Mouse (Mus musculus) hindlimb bud, embryonic 11.5 days (tissue): ENCODE data around the gene Dcdc2b.

Source experiments
- DNase-seq: peaks from one replicate; pipeline ENCODE4 v3.0.0-alpha.2; 2012; ENCODE audit warnings: low read depth, low spot score; ENCODE audit errors: extremely low spot score

Dcdc2b gene

GRCm38 (mm10) chr4:129582251-129582650 is 31.8 kb downstream of the Dcdc2b start:
- DNase-seq = no peak

GRCm38 (mm10) chr4:129580347-129580746 is 33.7 kb downstream of the Dcdc2b start:
- no peak for DNase-seq

- no peak for DNase-seq
Measured at GRCm38 (mm10) chr4:129578466-129578865, 35.6 kb downstream of the Dcdc2b start, which contains the start of gene Fam167b. Gene Fam167b, minus strand, starts transcription at chr4:129578549.

GRCm38 (mm10) chr4:129577688-129578087 is 36.4 kb downstream of the Dcdc2b start:
- no peak for DNase-seq

- DNase-seq = no peak
Measured at GRCm38 (mm10) chr4:129576863-129577491, 37.1 kb downstream of the Dcdc2b start.

GRCm38 (mm10) chr4:129575171-129575844 is 38.7 kb downstream of the Dcdc2b start:
- DNase-seq = no peak

- no peak for DNase-seq
Measured at GRCm38 (mm10) chr4:129573430-129573829, 40.6 kb downstream of the Dcdc2b start, which contains the start of gene Lck. Gene Lck, minus strand, starts transcription at chr4:129573641.

GRCm38 (mm10) chr4:129573093-129573370 is 41.0 kb downstream of the Dcdc2b start:
- DNase-seq = no peak

- no peak for DNase-seq
Measured at GRCm38 (mm10) chr4:129572236-129573092, 41.6 kb downstream of the Dcdc2b start.

GRCm38 (mm10) chr4:129571551-129572084 is 42.4 kb downstream of the Dcdc2b start:
- no peak for DNase-seq

GRCm38 (mm10) chr4:129570028-129570427 is 44.0 kb downstream of the Dcdc2b start:
- DNase-seq = no peak

- DNase-seq = no peak
Measured at GRCm38 (mm10) chr4:129568366-129568765, 45.7 kb downstream of the Dcdc2b start.

- DNase-seq = no peak
Measured at GRCm38 (mm10) chr4:129565139-129565538, 48.9 kb downstream of the Dcdc2b start.

GRCm38 (mm10) chr4:129563718-129564117 is 50.3 kb downstream of the Dcdc2b start:
- DNase-seq = no peak

- DNase-seq = no peak
Measured at GRCm38 (mm10) chr4:129561184-129561583, 52.9 kb downstream of the Dcdc2b start.
